Mouse (Mus musculus) olfactory bulb, adult 2 months (tissue): ENCODE results near the gene Mxra8.

Experiments used
- CTCF ChIP-seq: fragments of 200-500 bp; IDR thresholded peaks from 2 replicates; pipeline ENCODE4 v1.5.1; 2012; ENCODE audit warnings: low read depth, mild to moderate bottlenecking, low read length, moderate library complexity; ENCODE audit not compliant: insufficient read depth
- POLR2A ChIP-seq: fragments of 200-500 bp; IDR thresholded peaks from 2 replicates; pipeline ENCODE4 v1.6.1; 2012; ENCODE audit warnings: mild to moderate bottlenecking, low read depth, low read length, moderate library complexity; ENCODE audit not compliant: insufficient read depth

- TF ChIP-seq POLR2A (no peak), CTCF (no peak)
Observed at GRCm38 (mm10) chr4:155830596-155830995, 8.9 kb upstream of the Mxra8 start.
